Mouse (Mus musculus) forebrain, embryonic 11.5 days (tissue): ENCODE measurements around the gene Saxo2. TPM values are rescaled to one million over a fixed set of nuclear protein-coding genes. Genes with fewer than 3 reads are reported as not detected.
A peak's percentile ranks its signal among the peaks of the same experiment; 100 is the strongest.

Experiments
- ATAC-seq: fragments of 200-750 bp; cut with Nextera tagmentation; replicated peaks from 2 replicates; pipeline ENCODE4 v1.8.0; 2017; ENCODE audit warnings: moderate TSS enrichment; ENCODE audit not compliant: low FRiP score
- DNase-seq: peaks from one replicate; pipeline ENCODE4 v3.0.0-alpha.2; 2017; ENCODE audit warnings: low spot score
- H3K27ac ChIP-seq: fragments of 300-500 bp; sonication (generic); 2 replicates; pipeline ENCODE4 v1.5.1; 2014; ENCODE audit warnings: low read depth, low read length
- H3K27me3 ChIP-seq: fragments of 300-500 bp; sonication (generic); 2 replicates; pipeline ENCODE4 v1.6.1; 2014; ENCODE audit warnings: mild to moderate bottlenecking, low read length, mixed read lengths; ENCODE audit not compliant: control insufficient read depth, insufficient read depth
- H3K36me3 ChIP-seq: fragments of 300-500 bp; sonication (generic); 2 replicates; pipeline ENCODE4 v1.6.1; 2014; ENCODE audit warnings: mild to moderate bottlenecking, low read length, moderate library complexity, mixed read lengths; ENCODE audit not compliant: control insufficient read depth, insufficient read depth
- H3K4me1 ChIP-seq: fragments of 300-500 bp; sonication (generic); replicated peaks from 2 replicates; pipeline ENCODE4 v1.6.1; 2014; ENCODE audit warnings: low read length, mixed read lengths; ENCODE audit not compliant: control insufficient read depth, insufficient read depth
- H3K4me2 ChIP-seq: fragments of 300-500 bp; sonication (generic); 2 replicates; pipeline ENCODE4 v1.6.1; 2014; ENCODE audit warnings: low read depth, mild to moderate bottlenecking, low read length, moderate library complexity, mixed read lengths; ENCODE audit not compliant: severe bottlenecking
- H3K4me3 ChIP-seq: fragments of 300-500 bp; sonication (generic); 2 replicates; pipeline ENCODE4 v1.5.1; 2014; ENCODE audit warnings: low read depth, low read length
- H3K9ac ChIP-seq: fragments of 300-500 bp; sonication (generic); 2 replicates; pipeline ENCODE4 v1.6.1; 2014; ENCODE audit warnings: low read length
- H3K9me3 ChIP-seq: fragments of 300-500 bp; sonication (generic); 2 replicates; pipeline ENCODE4 v1.6.1; 2016; ENCODE audit warnings: low read length, mixed read lengths; ENCODE audit not compliant: control insufficient read depth
- WGBS: fragments of 180-500 bp; shearing (Covaris S2); extraction: QIAGEN DNeasy Blood & Tissue Kit; methylation state at CpG from one replicate; pipeline ENCODE4 v1.1.7; 2014; 5-methylcytosine and 5-hydroxymethylcytosine counted together
- polyA plus RNA-seq: library from polyadenylated mRNA; unstranded; fragments of >200 nt; fragmentation: Nextera tagmentation; extraction: Ambion mirVana; gene quantifications from 2 replicates; pipeline ENCODE4 v1.2.1, GENCODE M21; 2014

The Saxo2 gene
- polyA plus RNA-seq, 1 experiment from 2014 or later, result 7.8 TPM

DNA sequence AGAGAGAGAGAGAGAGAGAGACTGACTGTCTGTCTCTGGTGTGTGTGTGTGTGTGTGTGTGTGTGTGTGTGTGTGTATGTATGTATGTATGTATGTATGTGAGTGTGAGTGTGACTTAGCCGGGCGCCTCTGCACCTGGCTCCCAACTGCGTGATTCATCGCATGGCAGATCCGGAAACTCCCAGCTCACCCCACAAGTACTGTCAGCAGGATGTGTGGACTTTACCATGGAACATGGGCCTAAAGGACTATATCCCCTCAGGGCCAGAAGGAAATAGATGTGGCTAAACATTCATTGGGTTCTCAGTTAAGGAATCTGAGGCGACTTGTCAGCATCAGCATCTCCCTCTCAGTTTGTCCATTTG, 735 bp upstream of the Saxo2 start:
- Histone ChIP-seq H3K9ac (peak overlapping the region; percentile 65), H3K4me3 (peak overlapping the region; percentile 76), H3K36me3 (no peaks in the 10 kb centered on the region), H3K4me1 (0 out of 2 replicates have a peak, but pooled peaks cover 5% of the 10 kb centered on the region), H3K9me3 (no peaks in the 10 kb centered on the region), H3K4me2 (peak overlapping the region; percentile 57), H3K27ac (no peak overlapping the region), H3K27me3 (no peaks in the 10 kb centered on the region)
- no peak; the same call in none of the 2 replicates for ATAC-seq
- no peak for DNase-seq
- WGBS, result 23% methylated on average over 6 of the region's 6 CpGs

DNA sequence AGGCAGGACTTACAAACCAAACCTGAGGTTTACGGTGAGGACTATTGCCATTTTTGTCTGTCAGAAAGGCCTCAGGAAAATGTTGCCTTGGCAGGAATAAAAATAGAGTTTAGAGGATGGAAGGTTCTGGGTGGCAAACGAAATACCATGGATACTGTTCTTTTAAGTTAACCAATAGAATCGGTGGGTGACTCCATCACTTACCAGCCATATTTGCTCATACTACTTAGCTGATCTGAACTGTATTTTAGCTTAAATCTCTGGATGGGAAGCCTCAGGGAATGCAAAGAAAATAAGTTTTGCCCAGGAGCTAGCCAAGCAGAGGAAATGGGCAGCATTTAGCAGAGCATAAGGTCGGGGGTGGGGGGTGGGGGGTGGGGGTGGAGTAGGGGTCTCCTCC, 419 bp downstream of the Saxo2 start:
- H3K9me3 ChIP-seq, result no peaks in the 10 kb centered on the region
- H3K4me2 ChIP-seq, result peak overlapping the region; percentile 57
- H3K4me3 ChIP-seq, result peak overlapping the region; percentile 76
- 33% methylated on average over 4 of the region's 4 CpGs for WGBS
- no peaks in the 10 kb centered on the region for H3K36me3 ChIP-seq
- H3K27me3 ChIP-seq, result no peaks in the 10 kb centered on the region
- no peak for DNase-seq
- peak overlapping the region; percentile 65 for H3K9ac ChIP-seq
- no peak for ATAC-seq
- 0 out of 2 replicates have a peak, but pooled peaks cover 5% of the 10 kb centered on the region for H3K4me1 ChIP-seq
- H3K27ac ChIP-seq, result no peak overlapping the region

DNA sequence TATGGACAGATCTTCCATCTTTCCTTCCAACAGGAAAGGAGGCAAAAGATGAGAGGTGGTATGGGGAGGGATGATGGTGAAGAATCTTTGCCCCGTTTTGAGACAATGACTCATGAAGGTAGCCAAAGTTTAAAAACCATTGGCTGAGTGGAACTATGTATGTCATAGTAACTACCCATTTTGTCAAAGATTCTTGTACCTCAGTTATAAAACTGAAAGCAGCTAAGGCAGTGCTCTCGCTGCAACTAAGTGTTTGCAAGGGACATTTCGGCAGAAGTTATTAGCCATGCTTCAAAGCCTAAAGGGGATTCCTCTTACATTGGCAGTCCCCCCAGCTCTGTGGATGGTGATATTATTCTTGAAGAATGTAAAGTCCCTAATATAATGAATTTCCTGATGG, 1.1 kb downstream of the Saxo2 start:
- Histone ChIP-seq H3K4me2 (no peak overlapping the region), H3K9ac (no peak overlapping the region), H3K27ac (no peak overlapping the region), H3K4me1 (0 out of 2 replicates have a peak, but pooled peaks cover 5% of the 10 kb centered on the region), H3K9me3 (no peaks in the 10 kb centered on the region), H3K4me3 (no peak overlapping the region), H3K36me3 (no peaks in the 10 kb centered on the region), H3K27me3 (no peaks in the 10 kb centered on the region)
- WGBS, result 84% methylated on average over 3 of the region's 3 CpGs
- ATAC-seq (no peak), DNase-seq (no peak)

DNA sequence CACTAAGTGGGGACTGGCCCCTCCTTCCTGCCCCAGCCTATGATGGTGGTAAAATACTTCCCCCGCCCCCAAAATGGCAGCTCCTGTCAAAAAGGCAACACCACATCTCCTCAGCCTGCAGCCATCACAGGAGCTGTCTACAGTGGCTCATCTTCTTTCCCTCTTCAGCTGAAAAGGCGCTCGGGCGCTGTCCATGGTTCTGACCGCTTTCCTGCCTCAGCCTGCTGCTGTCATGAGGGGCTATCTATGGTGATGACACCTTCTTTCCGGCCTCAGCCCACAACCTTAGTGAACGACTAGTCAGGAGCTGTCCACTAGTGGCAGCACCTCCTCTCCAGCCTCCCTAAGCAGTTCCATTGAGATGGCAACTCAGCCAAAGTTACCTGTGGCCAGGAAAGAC, 23.0 kb downstream of the Saxo2 start:
- Histone ChIP-seq H3K4me2 (no peak overlapping the region), H3K9ac (no peak overlapping the region), H3K4me3 (no peak overlapping the region), H3K27me3 (no peaks in the 10 kb centered on the region), H3K36me3 (no peaks in the 10 kb centered on the region), H3K4me1 (no peaks in the 10 kb centered on the region), H3K27ac (no peak overlapping the region), H3K9me3 (no peaks in the 10 kb centered on the region)
- ATAC-seq (no peak), DNase-seq (peak; percentile 76)
- WGBS, result 30% methylated on average over 7 of the region's 7 CpGs

DNA sequence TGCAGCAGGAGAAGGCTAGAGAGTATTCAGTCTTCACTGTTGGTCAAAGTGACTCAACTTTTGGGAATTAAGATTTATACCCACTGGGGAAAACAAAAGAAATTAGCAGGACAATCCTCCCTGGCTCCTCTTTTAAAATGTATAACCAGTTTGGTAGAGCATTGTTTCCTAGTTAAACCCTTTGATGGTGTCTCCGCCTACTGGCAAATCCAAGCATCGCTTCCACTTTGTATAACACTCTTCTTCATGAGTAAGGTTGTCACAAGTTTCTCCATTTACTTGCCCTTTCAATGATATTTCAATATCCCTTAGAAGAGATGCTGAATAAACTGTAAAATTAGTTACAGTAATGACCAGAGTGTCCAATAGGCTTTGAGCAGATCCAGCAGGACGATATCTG, 38.7 kb downstream of the Saxo2 start:
- H3K27me3 ChIP-seq, result no peaks in the 10 kb centered on the region
- H3K9ac ChIP-seq, result no peak overlapping the region
- DNase-seq, result no peak
- no peak overlapping the region for H3K4me2 ChIP-seq
- no peak for ATAC-seq
- H3K4me3 ChIP-seq, result no peak overlapping the region
- WGBS, result 74% methylated on average over 3 of the region's 3 CpGs
- H3K9me3 ChIP-seq, result no peaks in the 10 kb centered on the region
- no peak overlapping the region for H3K27ac ChIP-seq
- no peaks in the 10 kb centered on the region for H3K4me1 ChIP-seq
- no peaks in the 10 kb centered on the region for H3K36me3 ChIP-seq

DNA sequence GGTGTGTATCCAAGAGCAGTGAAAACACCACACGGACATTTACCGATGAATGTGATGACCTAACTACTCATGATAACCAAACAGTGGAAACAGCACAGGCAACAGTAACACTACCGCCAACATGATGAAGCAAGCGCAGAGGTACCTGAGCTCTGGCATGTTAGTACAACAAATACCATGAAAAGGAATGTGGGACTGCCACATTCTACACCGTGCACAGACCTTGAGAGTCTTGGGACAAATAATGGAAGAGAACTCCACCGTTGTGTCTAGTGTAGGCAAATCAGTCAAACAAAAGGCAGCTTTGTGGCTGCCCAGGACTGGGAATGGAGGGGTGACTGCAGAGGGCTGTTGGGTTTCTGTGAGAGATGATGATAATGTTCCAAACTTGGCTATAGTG, 42.9 kb downstream of the Saxo2 start:
- H3K27ac ChIP-seq, result no peak overlapping the region
- DNase-seq, result no peak
- H3K4me2 ChIP-seq, result no peak overlapping the region
- H3K4me3 ChIP-seq, result no peak overlapping the region
- H3K36me3 ChIP-seq, result no peaks in the 10 kb centered on the region
- no peaks in the 10 kb centered on the region for H3K4me1 ChIP-seq
- H3K27me3 ChIP-seq, result no peaks in the 10 kb centered on the region
- WGBS, result 79% methylated on average over 6 of the region's 6 CpGs
- no peak overlapping the region for H3K9ac ChIP-seq
- no peaks in the 10 kb centered on the region for H3K9me3 ChIP-seq
- no peak for ATAC-seq

DNA sequence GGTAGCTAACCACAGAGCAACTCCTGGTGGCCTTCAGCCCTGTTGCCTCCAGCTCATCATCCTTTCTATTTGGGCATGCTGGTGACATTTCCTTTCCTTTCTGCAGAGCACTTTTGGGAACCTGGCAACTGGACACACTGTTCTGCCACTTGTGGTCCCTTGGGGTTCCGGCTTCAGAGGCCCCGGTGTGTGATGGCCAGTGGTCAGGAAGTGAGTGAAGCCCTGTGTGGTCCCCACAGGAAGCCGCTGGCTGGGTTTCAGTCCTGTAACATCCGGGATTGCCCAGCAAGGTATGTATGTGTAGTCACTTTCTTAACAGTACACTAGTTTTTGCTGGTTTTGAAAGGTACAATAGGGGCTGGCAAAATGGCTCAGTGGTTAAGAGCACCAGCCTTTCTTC, 46.3 kb downstream of the Saxo2 start:
- Histone ChIP-seq H3K9me3 (no peaks in the 10 kb centered on the region), H3K27me3 (no peaks in the 10 kb centered on the region), H3K9ac (no peak overlapping the region), H3K27ac (no peak overlapping the region), H3K4me1 (no peaks in the 10 kb centered on the region), H3K4me2 (no peak overlapping the region), H3K4me3 (no peak overlapping the region), H3K36me3 (no peaks in the 10 kb centered on the region)
- DNase-seq (no peak), ATAC-seq (no peak)
- 99% methylated on average over 4 of the region's 4 CpGs for WGBS

DNA sequence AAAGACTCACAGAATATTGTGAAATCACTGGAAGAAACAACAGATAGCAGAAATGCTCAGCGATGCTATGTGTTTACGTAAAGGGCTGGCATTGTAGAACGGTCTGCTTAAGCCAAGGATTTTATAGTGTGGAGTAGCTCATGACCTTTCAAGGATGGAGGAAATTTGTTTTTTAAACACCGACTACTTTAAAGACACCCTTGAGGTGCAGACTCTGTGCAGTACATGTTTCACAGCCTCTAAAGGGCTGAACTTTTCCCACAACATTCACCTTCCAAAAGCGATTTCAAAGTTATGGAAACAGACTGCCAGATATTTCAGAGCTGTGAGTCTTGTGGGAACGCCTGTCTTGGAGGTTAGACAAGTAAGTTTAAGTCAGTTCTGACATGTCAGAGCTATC, 57.4 kb downstream of the Saxo2 start:
- no peak overlapping the region for H3K4me2 ChIP-seq
- WGBS, result 92% methylated on average over 6 of the region's 6 CpGs
- no peak overlapping the region for H3K4me3 ChIP-seq
- H3K9ac ChIP-seq, result no peak overlapping the region
- H3K27ac ChIP-seq, result no peak overlapping the region
- ATAC-seq, result no peak
- H3K36me3 ChIP-seq, result no peaks in the 10 kb centered on the region
- H3K4me1 ChIP-seq, result no peaks in the 10 kb centered on the region
- DNase-seq, result no peak
- H3K9me3 ChIP-seq, result no peaks in the 10 kb centered on the region
- H3K27me3 ChIP-seq, result no peaks in the 10 kb centered on the region
